Mouse (Mus musculus) adrenal gland, postnatal 4 days (tissue): ENCODE data around the gene Sbf2. TPM values are rescaled to one million over a fixed set of nuclear protein-coding genes. Genes with fewer than 3 reads are reported as not detected.
A peak's percentile ranks its signal among the peaks of the same experiment; 100 is the strongest.
"Not testable (repeated sequence)": the region's sequence is repeated elsewhere in the genome, so short reads cannot be mapped to it uniquely, and the experiment has no call there.

Source experiments
- DNase-seq, 2 experiments: peaks; one replicate each; pipeline ENCODE4 v3.0.0; 2021 to 2022; ENCODE audit warnings: low spot score in 2 of 2, mixed read lengths in 2 of 2
- long read RNA-seq, 2 experiments: library from polyadenylated mRNA; stranded (forward); transcript quantifications; one replicate each; pipeline ENCODE4 v2.0.0; 2021
- total RNA-seq, 2 experiments: library from RNA; stranded (reverse); gene quantifications; 2 replicates each; pipeline ENCODE4 v1.2.3; 2021

The Sbf2 gene
- 10 to 100 TPM; 73.6 to 76.2 TPM for total RNA-seq
- long read RNA-seq, experiment 1, partial matches to known transcripts, result 3 of 11 reads
- long read RNA-seq, experiment 1, other reads (novel, unspliced or antisense), result 8 of 11 reads
- long read RNA-seq, experiment 2, partial matches to known transcripts, result 6 of 13 reads
- long read RNA-seq, experiment 2, other reads (novel, unspliced or antisense), result 7 of 13 reads

DNA sequence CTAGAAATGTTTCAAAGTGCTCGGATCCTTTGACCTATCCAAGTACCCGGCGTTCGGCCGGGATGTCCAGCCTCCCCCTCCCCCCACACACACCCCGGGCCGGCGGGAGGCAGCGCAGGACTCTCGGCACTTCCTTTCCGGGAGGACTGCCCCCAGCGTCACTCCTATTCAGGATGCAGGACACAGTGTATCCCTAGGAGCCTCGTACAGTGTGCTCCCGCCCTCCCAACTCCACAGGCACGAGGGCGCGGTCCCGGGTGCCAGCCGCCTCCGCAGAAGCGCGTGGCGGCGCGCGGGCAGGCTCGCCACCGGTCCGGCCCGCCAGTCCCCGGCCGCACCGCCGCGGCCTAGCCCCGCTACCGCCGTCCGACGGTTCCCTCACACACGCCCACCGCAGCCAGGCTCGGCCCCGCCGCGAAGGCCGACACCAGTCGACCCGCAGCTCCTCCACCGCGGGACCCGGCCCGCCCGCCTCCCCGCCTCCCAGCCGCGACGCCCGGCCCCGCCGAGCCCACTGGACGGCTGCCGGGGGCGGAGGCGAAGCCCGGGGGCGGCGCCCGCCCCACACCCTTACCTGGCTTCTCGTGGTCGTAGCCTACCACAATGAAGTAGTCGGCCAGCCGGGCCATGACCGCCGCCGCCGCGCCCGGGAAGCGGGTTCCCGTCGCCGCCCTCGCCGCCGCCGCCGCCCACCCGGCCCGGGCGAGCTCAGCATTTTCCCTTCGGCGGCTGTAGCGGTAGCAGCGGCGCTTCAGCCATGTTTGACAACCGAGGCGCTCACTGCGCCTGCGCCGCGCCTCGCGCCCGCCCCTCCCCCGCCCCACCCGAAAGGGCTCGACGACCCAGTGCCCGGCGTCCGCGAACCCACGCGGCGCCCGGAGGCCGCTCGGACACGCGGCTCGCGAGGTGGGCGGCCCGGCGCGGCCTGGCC lies at the start of gene Sbf2:
Gene Sbf2, minus strand, starts transcription at position 790 of the 931 bp plus-strand sequence.
- DNase-seq, result peak; percentile 50 to 62

DNA sequence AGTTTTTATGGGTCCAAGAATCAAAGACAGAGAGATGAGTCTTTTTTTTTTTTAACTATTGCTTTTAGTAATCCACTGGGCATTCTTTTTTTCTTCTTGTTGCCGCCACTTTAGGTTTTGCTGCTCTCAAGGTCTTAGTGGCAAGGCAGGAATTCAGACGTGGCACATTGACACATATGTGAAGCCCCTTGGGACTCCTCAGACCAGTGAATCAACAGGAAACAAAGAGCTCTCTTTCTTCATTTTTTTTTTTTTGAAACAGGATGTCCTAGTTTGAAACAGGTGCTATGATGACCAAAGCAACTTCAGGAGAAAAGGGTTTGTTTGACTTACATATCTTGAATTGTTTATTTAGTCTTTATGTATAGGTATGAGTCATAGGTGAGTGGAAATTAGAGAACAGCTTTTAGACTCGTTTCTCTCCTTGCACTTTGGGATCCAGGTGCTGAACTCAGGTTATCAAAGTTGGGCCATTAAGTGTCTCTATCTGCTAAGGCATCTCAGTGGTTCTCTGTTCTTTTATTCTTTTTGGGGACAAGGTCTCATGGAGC lies 43.7 kb upstream of the Sbf2 start:
- no peak for DNase-seq

DNA sequence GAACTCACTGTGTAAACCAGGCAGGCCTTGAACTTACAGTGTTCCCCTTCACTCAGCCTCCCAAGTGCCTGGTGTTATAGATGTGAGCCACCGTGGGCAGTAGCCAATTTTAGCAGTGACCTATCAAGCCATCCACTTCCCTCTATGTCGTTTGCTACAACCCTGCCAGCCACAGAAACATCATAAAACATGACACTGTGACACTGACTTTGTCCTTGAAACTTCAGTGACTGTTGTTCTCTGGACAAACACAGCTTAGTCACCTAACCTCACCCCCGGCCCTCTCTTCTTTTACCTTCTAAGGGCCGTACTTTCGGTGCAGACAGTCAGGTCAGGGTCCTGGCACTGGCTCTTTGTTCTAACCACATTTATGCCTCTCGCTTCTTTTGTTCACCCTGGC lies 41.2 kb upstream of the Sbf2 start:
- DNase-seq, result peak in 1 of 2 experiments; percentile 21

DNA sequence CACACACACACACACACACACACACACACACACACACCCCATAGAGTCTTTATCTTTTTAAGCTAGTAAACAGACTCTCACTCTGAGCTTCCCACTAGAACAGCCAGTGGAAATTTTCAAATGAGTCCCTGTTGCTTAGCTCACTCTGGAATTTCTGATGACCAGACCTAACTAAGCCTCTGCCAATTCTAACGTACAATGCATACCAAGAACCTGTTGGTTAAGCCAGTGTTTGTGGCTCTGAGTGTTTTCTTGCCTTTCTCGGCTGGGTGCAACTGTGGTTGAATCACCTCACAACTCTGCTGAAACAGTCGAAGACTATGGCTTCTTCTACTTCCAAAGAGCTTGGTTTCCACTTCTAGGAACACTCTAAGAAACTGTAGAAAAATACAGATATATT lies 40.5 kb upstream of the Sbf2 start:
- no peak for DNase-seq

DNA sequence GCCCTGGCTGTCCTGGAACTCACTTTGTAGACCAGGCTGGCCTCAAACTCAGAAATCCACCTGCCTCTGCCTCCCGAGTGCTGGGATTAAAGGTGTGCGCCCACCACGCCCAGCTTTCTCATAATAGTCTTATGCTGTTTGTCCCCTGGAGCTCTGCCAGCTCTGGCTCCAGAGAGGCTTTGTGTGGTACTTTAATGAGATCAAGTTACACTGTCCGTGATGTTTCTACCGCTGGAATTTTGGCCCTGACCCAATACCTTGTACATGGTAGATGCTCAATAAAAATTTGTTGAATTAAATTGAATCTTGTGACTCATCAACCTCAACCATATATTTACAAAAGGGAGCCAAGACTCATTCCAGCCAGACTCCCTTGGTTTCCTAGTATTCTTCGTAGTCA lies 36.4 kb upstream of the Sbf2 start:
- no peak for DNase-seq

DNA sequence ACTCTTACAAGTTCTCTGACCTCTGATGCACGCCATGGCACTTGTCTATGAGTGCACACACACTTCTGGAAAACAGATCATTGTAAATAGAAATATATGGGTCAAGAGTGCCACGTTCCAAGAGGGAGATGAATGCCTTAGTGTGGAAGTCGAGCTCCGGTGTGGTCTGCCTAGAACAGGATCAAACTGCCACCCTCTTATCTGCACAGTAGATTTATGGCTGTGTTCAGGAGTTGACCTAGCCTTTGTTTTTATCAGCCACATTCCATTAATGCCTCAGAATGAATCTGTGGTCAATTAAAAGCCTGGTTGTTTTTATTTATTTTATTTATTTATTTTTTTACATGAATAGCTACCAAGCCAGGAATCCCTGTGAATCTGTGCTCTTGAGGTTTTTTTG lies 35.8 kb upstream of the Sbf2 start:
- DNase-seq, result no peak

DNA sequence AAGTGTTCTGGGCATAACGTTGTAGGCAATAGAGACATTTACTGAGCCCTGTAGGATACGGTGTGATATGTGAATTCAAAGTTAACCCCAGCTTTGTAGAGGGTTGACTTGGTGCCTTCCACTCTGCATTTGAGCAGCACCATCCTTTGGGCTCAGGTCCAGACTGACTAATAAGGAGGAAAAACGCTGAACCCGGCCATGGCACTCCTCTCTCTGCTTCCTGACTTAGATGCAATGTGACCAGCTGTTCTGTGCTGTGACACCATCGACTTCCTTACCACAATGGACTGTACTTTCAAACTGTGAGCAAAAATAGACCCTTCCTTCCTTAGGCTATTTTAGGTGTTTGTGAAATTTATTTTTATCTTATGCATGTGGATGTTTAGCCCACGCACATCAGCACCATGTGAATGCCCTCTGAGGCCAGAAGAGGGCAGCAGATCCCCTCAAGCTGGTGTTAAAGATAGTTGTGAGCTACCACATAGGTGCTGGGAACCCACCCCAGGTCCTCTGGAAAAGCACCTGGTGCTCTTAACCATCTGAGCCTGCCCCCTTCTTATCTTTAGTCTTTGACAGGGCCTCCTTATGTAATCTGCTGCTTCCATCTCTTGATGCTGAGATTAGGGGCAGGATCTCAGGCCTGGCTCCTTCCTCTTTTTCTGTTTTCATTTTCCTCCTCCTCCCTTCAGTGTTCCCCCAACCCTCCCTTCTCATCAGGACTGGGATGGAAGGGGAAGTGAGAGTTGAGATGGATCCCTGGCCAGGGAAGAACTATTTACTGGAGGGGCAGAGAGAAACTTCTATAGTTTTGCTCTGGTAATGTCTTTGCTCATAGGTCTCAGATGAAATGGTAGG lies 34.6 kb upstream of the Sbf2 start:
- DNase-seq, result no peak

DNA sequence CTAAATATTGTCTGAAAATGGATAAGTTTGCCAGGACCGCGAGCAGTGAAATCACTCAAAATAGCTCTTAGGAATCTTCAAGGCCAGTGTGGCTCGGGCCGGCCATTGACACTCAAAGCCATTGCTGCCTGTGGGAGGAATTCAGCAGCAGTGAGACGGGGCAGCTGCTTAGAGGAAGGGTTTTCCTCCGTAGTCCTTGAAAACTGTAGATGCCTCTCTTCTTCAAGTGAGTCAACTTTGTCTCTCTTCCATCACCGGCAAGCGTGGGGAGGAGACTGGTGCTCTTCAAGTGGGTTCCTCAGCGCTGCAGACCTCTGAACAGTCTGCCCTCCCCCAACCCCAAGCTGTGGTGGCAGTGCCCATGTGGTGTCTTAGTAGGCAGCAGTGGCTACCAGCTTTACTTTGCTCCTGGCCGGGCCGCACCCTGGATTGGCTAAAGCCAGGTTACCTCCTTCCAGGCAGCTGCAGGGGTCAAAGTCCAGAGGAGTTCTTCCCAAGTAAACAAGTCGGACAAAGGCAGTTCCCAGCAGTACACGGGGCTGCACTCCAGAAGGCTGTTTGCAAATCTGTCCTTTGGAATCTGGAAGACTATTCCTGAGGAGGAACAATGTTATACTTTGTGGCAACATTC lies 33.8 kb upstream of the Sbf2 start:
- DNase-seq, result no peak

DNA sequence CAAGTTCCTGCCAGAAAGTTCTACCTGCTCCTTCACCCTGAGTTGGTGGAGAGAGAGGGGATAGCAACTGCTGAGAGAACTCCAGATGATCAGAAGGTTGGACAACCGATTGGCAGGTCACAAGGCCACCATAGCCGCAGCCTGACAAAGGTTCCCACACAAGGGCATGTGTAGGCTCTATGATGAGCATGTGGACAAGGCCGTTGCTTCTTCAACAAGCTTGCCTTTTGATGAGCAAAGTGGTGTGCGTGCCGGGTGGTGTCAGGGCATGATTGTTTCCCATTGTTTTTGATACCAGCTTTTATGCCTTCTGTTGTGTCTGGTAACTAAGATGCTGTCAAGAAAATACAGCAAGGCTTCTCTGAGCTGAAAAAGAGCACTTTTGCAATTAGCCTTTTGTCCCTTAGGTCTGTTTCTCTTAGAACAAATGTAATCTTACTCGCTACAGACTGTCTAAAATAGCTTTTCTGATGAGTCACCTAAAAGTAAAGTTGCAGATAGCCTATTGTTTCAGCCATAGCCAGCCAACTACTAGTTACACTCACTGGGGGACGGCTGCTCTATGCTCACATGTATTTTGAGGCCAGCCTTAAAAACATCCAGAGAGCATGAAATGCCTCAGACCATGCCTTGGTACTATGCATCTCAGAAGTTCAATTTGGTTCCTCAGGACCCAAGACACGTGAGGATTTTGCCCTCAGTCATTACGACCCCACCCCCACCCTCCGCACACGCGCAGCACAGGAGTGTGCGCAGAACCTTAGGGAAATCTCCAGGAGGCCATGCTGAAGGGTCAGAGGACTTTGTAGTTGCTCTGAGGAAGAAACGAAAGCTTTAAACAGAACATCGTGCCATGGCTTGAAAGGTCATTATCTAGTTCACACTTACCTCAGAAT lies 33.1 kb upstream of the Sbf2 start:
- DNase-seq, result no peak

DNA sequence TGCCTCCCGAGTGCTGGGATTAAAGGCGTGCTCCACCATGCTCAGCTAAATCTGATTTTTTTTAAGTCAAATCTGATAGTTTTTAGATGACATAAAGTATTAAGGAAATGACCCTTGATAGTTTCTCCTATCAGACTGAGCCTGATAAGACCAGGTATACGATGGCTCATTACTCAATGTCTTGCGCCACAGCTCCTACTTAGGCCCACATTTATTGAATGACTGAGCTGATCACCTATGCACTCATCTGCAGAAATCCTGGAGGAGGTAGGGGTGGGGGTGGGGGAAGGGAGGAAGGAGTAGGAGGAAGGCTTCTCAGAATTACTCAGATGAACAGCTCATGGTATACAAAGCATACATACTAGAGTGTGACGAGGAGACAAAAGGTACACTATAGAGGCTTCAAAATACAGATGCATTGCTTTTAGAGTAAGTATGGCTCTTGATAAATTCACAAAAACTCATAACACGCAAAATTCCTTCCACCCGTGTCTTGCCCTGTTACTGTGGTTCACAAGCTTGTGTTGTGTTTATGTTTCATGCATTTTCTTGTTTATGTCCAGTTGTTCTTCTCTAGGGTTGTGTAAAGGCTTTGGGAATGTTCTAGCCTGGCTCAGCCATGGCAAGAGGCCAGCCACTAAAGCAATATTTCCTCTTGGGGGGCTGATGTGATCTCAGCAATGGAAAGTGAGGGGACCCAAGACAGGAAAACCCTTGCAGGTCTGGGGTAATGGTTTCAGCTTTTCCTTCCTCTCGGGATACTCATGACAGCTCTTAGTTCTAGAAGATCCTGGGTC lies 32.1 kb upstream of the Sbf2 start:
- no peak for DNase-seq

DNA sequence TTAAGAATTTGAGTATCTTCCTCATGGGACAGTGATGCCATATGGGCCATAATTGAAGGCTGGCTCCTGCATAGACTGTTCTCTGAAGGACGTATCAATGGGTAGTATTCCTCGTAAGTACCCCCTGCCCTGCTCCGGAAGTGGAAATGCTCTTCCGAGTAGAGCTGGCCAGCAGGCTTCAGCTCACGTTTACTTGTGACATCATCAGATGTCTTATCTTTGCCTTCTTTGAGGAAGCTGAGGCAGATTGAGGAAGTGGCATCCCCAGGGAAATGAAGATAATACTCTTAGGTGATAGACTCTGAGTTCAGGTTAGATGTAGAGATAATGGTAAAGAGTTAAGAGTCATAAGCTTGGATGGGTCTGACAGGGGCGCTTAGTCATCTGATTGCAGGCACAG lies 31.1 kb upstream of the Sbf2 start:
- DNase-seq, result no peak

DNA sequence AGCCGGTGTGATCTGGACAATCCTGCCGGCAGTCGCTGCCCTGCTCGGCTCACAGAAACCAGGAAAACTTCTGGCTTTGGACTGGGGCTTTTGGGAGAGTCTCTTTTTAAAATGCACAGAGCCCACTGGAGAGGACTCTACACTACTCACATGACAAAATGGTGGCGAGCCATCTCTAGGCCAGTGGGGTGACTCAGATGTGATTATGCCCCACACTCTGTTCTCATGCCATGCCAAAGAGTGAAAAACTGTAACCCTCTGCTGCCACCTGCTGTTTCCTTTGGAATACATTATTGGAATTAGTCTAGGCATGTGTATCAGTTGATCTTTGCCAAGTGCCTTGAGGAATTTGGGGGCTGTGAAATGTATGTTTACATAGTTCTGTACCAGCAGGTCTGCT lies 30.6 kb upstream of the Sbf2 start:
- peak in 1 of 2 experiments; percentile 56 for DNase-seq

DNA sequence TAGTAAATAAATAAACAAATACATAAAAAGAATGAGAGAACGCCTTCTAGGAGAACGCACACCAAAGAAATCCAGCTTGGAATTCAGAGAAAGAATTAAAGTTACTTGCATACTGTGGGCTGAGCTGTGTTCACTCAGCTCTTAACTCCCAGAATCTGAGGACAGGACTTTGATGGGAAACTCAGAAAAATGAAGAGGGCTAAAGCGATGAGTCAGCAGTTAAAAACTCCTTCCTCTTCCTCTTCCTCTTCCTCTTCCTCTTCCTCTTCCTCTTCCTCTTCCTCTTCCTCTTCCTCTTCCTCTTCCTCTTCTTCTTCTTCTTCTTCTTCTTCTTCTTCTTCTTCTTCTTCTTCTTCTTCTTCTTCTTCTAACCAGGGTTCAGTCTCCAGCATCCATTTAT lies 25.2 kb upstream of the Sbf2 start:
- DNase-seq, result not testable (repeated sequence)

DNA sequence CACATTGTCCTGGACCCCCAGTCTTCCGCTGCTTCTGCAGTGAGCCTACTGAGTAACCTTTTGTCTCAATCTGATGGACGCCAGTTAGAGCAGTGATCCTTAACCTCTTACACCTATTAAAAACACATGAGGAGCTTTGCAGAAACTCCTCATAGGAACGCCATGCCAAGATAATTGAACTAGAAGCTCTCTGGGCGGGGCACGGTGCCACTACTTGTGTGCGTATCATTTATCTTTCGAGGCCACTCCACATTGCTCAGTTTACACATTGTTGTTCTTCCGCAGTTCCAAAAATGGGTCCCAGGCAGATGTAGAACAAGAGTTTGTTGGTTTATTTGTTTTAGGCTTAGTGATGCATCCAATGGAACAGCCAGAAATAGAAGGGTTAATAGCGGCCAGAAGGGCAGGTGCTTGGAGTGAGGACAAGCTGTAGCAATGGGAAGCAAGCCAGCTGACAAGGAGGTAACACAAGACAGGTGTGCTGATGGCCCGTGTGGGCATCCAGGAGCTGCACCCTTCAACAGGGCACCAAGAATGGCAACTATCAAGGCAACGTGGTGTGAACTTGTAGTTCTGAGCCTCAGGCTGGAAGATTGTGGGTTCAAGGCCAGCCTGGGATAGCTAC lies 24.7 kb upstream of the Sbf2 start:
- no peak for DNase-seq

DNA sequence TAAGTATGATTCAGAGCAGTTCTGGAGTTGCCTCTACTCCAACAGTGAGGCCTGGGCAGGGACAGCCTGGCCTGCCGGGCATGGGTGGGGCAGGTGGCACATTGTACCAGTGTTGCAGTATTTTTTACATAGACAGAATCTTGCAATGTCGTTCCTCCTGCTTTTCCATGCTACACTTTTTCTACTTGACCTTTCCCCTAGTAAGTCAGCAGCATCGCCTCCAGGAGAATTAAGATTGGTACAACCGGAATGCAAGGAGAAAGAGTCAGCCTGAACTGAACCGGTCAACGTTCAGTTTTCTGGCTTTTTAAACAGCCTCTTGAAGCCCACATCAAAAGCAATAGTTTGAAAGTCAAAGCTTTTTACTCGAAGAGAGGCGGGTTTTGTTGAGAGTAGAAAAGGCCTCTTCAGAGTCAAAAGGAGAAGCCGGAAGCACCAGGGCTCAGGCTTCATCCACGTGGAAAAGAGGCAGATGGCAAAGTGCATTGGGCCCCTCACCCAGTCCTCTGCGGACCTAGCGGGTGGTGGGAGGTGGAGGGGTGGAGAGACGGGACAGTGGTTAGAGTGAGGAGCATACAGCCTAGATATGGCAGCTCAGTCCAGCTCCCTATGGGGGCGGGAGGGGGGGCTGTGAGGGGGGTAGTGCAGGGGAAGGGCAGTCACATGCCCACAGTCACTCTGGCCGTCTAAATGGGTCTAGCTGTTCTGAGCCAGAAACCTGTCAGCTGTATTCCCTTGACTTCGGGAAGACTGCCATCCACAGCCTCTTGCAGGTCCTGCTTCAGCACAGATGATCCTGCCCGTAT lies 23.8 kb upstream of the Sbf2 start:
- DNase-seq, result no peak

DNA sequence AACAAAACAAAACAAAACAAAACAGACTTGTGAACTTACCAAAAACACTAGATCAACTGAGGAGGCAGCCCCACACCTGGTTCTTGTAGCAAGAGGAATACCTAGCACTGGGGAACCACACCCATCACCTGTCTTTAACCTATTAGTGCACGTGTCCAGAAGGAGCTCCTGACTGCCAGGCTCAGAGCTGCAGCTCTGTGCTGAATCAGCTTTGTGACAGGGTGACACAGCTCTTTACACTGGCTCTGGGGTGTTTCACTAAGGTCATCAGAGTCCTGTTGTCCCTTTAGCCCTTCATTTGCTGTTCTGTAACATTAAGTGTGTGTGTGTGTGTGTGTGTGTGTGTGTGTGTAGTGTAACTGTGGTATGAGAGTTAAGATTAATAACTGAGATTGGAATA lies 21.8 kb upstream of the Sbf2 start:
- no peak for DNase-seq

DNA sequence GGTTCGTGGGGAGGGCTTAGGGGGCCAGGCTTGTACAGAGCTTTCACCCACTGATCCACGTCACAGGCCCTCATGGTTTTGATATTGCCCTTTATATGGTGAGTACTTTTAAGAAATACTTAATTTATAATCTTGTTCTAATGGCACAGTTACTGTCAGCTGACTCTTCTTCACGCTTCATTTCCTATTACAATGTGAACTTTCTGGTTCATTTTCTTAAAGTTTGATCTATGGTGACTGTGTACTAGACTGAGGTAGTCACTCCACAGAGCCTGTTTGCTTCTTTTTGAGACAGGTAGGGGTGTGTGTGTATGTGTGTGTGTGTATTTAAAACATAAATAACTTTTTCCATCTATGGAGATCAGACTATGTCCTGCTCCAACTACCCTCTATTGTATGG lies 21.2 kb upstream of the Sbf2 start:
- DNase-seq, result no peak
